Mouse (Mus musculus) lung, adult 2 months (tissue): ENCODE results near the gene Lyzl6. TPM values are rescaled to one million over a fixed set of nuclear protein-coding genes. Genes with fewer than 3 reads are reported as not detected.

Experiments
- DNase-seq: peaks from one replicate; pipeline ENCODE4 v3.0.0; 2022
- H3K4me1 ChIP-seq: fragments of 200-500 bp; 2 replicates; pipeline ENCODE4 v1.6.1; 2011; ENCODE audit warnings: low read length; ENCODE audit not compliant: control insufficient read depth, insufficient read depth
- H3K4me3 ChIP-seq: fragments of 200-500 bp; replicated peaks from 2 replicates; pipeline ENCODE3; 2011; ENCODE audit warnings: low read depth, mild to moderate bottlenecking, control low read depth, low read length; ENCODE audit errors: extremely low read depth
- CTCF ChIP-seq: fragments of 200-500 bp; IDR thresholded peaks from 2 replicates; pipeline ENCODE4 v1.5.1; 2011; ENCODE audit warnings: mild to moderate bottlenecking, low read length, control low read depth; ENCODE audit not compliant: insufficient read depth
- POLR2A ChIP-seq: fragments of 200-500 bp; IDR thresholded peaks from 2 replicates; pipeline ENCODE4 v1.6.1; 2011; ENCODE audit warnings: low read depth, mild to moderate bottlenecking, control low read depth, low read length, borderline replicate concordance; ENCODE audit errors: extremely low read depth
- WGBS: fragments of 180-500 bp; shearing (Covaris S2); methylation state at CpG from one replicate; pipeline ENCODE4 v1.1.7; 2018; 5-methylcytosine and 5-hydroxymethylcytosine counted together
- polyA plus RNA-seq: library from polyadenylated mRNA; depleted of rRNA; stranded (reverse); fragments of >200 nt; gene quantifications from 2 replicates; pipeline ENCODE4 v1.2.3, GENCODE M21; 2012

The Lyzl6 gene
- polyA plus RNA-seq, 1 experiment = not detected

- 72% methylated on average over 5 of the region's 5 CpGs for WGBS
- Histone ChIP-seq H3K4me3 (no peak overlapping the region), H3K4me1 (peaks cover 10% of the 10 kb centered on the region)
- DNase-seq = no peak
- TF ChIP-seq POLR2A (no peak), CTCF (no peak)
These were observed 23.9 kb upstream of the Lyzl6 start for GRCm38 (mm10) chr11:103662546-103662945.

GRCm38 (mm10) chr11:103661863-103662262, 23.2 kb upstream of the Lyzl6 start:
- WGBS = 28% methylated on average over 4 of the region's 4 CpGs
- Histone ChIP-seq H3K4me3 (no peak overlapping the region), H3K4me1 (peaks cover 10% of the 10 kb centered on the region)
- no peak for DNase-seq
- no peak for TF ChIP-seq CTCF
- TF ChIP-seq POLR2A = no peak

DNA sequence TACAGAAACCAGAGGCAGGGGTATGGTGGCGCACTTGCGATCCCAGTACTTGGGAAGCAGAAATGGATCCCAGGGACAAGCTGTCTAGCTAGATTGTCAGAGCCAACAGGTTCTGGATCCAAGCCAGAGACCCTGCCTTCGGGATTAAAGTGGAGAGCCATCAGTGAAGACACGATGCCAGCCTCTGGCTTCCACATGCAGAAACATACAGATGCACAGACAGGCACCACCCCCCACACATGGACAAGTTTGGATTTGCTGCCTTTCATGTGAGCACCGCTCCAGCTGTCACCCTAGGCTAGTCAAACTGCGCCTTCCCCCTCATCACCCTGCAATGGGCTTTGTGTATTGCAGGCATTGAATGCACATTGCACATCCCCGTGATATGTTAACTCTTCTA, 19.5 kb upstream of the Lyzl6 start:
- no peak overlapping the region for H3K4me3 ChIP-seq
- TF ChIP-seq CTCF (no peak), POLR2A (no peak)
- WGBS = 83% methylated on average over 7 of the region's 7 CpGs
- no peak for DNase-seq
- H3K4me1 ChIP-seq = peaks cover 3% of the 10 kb centered on the region

- no peak for TF ChIP-seq POLR2A
- no peak for TF ChIP-seq CTCF
- WGBS = 8% methylated on average over 3 of the region's 3 CpGs
- Histone ChIP-seq H3K4me1 (no peaks in the 10 kb centered on the region), H3K4me3 (no peak overlapping the region)
- no peak for DNase-seq
These were observed 17.8 kb upstream of the Lyzl6 start for GRCm38 (mm10) chr11:103656520-103656919.

- H3K4me3 ChIP-seq = no peak overlapping the region
- 48% methylated on average over 10 of the region's 10 CpGs for WGBS
- DNase-seq = no peak
- H3K4me1 ChIP-seq = peaks cover 3% of the 10 kb centered on the region; the same call in 1 of the 2 replicates
- TF ChIP-seq POLR2A (no peak), CTCF (no peak)
These were observed 14.8 kb upstream of the Lyzl6 start for GRCm38 (mm10) chr11:103653359-103653965.

DNA sequence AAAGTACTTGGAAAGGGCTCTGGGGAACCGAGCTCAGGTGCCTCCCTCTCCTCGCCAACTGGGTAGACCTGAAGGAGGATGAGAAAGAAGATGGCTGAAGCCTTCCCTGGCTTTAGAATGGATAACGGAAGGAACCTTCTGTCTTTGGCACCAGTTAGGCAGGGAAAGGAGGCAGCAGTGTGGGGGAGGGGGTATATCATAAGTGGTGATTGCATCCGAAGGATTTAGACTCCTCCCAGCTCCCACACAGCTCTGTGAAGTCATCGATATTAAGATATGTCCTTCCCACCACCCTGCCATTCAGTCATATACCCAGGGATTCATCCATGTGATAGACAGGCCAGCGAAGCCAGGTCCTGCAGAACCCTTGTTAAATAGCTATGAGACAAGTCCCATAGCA, 12.7 kb upstream of the Lyzl6 start:
- 77% methylated on average over 6 of the region's 6 CpGs for WGBS
- Histone ChIP-seq H3K4me1 (peaks cover 3% of the 10 kb centered on the region; the same call in 1 of the 2 replicates), H3K4me3 (no peak overlapping the region)
- TF ChIP-seq POLR2A = no peak
- TF ChIP-seq CTCF = no peak
- DNase-seq = no peak

DNA sequence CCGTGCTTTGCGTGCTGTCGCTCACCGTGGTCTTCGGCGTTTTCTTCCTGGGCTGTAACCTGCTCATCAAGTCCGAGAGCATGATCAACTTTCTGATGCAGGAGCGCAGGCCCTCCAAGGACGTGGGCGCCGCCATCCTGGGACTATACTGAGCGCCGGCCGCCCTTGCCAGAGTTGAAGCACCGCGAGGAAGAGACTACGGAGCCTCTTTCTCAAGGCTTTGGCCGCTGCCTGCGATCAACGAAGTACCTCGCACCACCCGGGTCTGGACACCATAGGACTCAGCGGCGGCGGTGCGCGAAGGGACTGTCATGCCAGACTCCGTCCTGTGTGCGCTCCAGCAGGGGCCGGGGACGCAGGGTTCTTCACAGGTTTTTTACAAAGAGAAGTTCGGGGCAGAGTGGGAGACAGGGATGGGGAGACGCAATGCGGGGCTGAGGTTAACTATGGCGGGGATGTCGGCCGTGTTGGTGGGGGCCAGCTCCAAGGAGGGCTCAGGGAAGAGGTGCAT, 11.3 kb upstream of the Lyzl6 start:
- H3K4me3 ChIP-seq = peak overlapping the region; percentile 39

GRCm38 (mm10) chr11:103649301-103649982, 10.8 kb upstream of the Lyzl6 start, which contains the start of gene Rprml:
Gene Rprml, plus strand, starts transcription at chr11:103649570.
- 1% methylated on average over 71 of the region's 71 CpGs for WGBS
- Histone ChIP-seq H3K4me3 (peak within 1 kb of the TSS; percentile 39), H3K4me1 (peaks cover 3% of the 10 kb centered on the region; the same call in 1 of the 2 replicates)
- TF ChIP-seq POLR2A (no peak), CTCF (no peak)
- no peak for DNase-seq

More for the DNA sequence above, 11.3 kb upstream of the Lyzl6 start:
- TF ChIP-seq POLR2A = no peak
- TF ChIP-seq CTCF = no peak
- peaks cover 3% of the 10 kb centered on the region; the same call in 1 of the 2 replicates for H3K4me1 ChIP-seq
- WGBS = 4% methylated on average over 37 of the region's 37 CpGs
- no peak for DNase-seq

DNA sequence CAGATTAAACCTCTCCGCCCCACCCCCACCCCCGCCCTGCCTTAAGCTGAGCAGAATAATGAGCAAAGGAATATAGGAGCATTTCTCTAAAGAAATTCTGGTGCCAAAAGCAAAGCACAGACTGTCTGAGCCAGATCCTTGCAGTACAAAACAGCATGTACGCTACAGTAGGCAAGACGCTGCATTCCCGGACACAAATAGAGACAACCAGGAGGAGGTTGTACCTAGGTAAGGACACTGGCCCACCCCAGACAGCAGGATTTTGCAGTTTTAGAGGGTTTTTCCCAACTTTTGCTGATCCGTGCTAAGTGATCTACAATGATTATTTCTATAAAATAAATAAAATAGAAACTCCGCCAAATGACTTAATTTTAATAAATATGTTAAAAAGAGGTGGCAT, 10.0 kb upstream of the Lyzl6 start:
- Histone ChIP-seq H3K4me1 (peaks cover 3% of the 10 kb centered on the region; the same call in 1 of the 2 replicates), H3K4me3 (no peak overlapping the region)
- no peak for TF ChIP-seq CTCF
- WGBS = 26% methylated on average over 7 of the region's 7 CpGs
- DNase-seq = no peak
